Mouse (Mus musculus) thymus, adult 2 months (tissue): Measurements from ENCODE around the gene Gmfg. TPM values are rescaled to one million over a fixed set of nuclear protein-coding genes. Genes with fewer than 3 reads are reported as not detected.

Experiments
- DNase-seq: peaks from one replicate; pipeline ENCODE4 v3.0.0; 2021
- H3K27ac ChIP-seq: fragments of 200-500 bp; 2 replicates; pipeline ENCODE4 v1.5.1; 2012; ENCODE audit warnings: low read length, control low read depth; ENCODE audit not compliant: control insufficient read depth, insufficient read depth
- H3K27me3 ChIP-seq: fragments of 200-500 bp; 2 replicates; pipeline ENCODE4 v1.6.1; 2012; ENCODE audit warnings: mild to moderate bottlenecking, low read length, moderate library complexity, mixed read lengths; ENCODE audit not compliant: control insufficient read depth, insufficient read depth
- H3K36me3 ChIP-seq: fragments of 200-500 bp; 2 replicates; pipeline ENCODE4 v1.6.1; 2012; ENCODE audit warnings: mild to moderate bottlenecking, low read length, moderate library complexity; ENCODE audit not compliant: control insufficient read depth, insufficient read depth
- H3K4me1 ChIP-seq: fragments of 200-500 bp; replicated peaks from 2 replicates; pipeline ENCODE4 v1.6.1; 2012; ENCODE audit warnings: low read length; ENCODE audit not compliant: control insufficient read depth, insufficient read depth
- H3K4me3 ChIP-seq: fragments of 200-500 bp; 2 replicates; pipeline ENCODE4 v1.5.1; 2012; ENCODE audit warnings: mild to moderate bottlenecking, low read length, control low read depth, moderate library complexity; ENCODE audit not compliant: control insufficient read depth, insufficient read depth
- CTCF ChIP-seq: fragments of 200-500 bp; IDR thresholded peaks from 2 replicates; pipeline ENCODE4 v1.5.1; 2012; ENCODE audit warnings: mild to moderate bottlenecking, control low read depth, low read length, moderate library complexity, borderline replicate concordance; ENCODE audit not compliant: control insufficient read depth, poor library complexity, insufficient read depth; ENCODE audit errors: extremely low read depth
- POLR2A ChIP-seq: fragments of 200-500 bp; IDR thresholded peaks from 2 replicates; pipeline ENCODE4 v1.6.1; 2012; ENCODE audit warnings: mild to moderate bottlenecking, low read length, control low read depth, moderate library complexity; ENCODE audit not compliant: control insufficient read depth, poor library complexity, insufficient read depth; ENCODE audit errors: extremely low read depth
- WGBS: fragments of 180-500 bp; shearing (Covaris S2); methylation state at CpG from one replicate; pipeline ENCODE4 v1.1.7; 2018; 5-methylcytosine and 5-hydroxymethylcytosine counted together
- polyA plus RNA-seq: library from polyadenylated mRNA; depleted of rRNA; stranded (reverse); fragments of >200 nt; gene quantifications from 2 replicates; pipeline ENCODE4 v1.2.3, GENCODE M21; 2012

The Gmfg gene
- polyA plus RNA-seq, 1 experiment: 194 TPM

- H3K4me3 ChIP-seq: no peak overlapping the region
- DNase-seq: no peak
Measured at GRCm38 (mm10) chr7:28478854-28479253, 41.6 kb downstream of the Gmfg start.

DNA sequence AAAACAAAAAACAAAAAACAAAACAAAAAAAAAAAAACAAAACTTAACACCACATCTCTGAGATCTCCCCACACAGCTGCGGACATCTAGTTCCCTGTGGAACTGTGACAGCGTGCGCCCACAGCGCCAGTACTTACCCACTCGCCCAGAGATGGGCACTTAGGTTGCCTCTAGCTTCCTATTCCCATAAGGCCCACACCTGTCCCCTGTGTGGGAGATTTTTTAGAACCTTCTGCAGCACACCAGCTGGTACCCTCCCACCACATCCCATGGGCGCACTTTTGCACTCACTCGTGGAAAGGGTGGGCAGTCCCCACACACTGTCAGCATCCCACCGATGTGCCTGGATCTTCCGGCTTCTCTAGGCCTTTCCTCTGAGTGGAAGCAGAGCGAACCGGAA is 45.6 kb downstream of the Gmfg start:
- H3K27me3 ChIP-seq: no peaks in the 10 kb centered on the region; the same call in 1 of the 2 replicates
- H3K36me3 ChIP-seq: no peaks in the 10 kb centered on the region
- DNase-seq: no peak
- no peaks in the 10 kb centered on the region for H3K4me1 ChIP-seq
- H3K27ac ChIP-seq: no peak overlapping the region
- WGBS: 85% methylated on average over 11 of the region's 11 CpGs
- no peak overlapping the region for H3K4me3 ChIP-seq
- TF ChIP-seq CTCF (no peak), POLR2A (no peak)

More at GRCm38 (mm10) chr7:28478854-28479253, 41.6 kb downstream of the Gmfg start:
- TF ChIP-seq POLR2A (no peak), CTCF (no peak)
- no peak overlapping the region for H3K27ac ChIP-seq
- H3K4me1 ChIP-seq: no peaks in the 10 kb centered on the region
- WGBS: 14% methylated on average over 8 of the region's 8 CpGs
- no peaks in the 10 kb centered on the region for H3K36me3 ChIP-seq
- no peaks in the 10 kb centered on the region for H3K27me3 ChIP-seq

- Histone ChIP-seq H3K4me1 (no peaks in the 10 kb centered on the region), H3K4me3 (no peak overlapping the region), H3K27me3 (no peaks in the 10 kb centered on the region; the same call in 1 of the 2 replicates), H3K36me3 (no peaks in the 10 kb centered on the region), H3K27ac (no peak overlapping the region)
- TF ChIP-seq CTCF: no peak
- no peak for TF ChIP-seq POLR2A
- WGBS: 75% methylated on average over 4 of the region's 4 CpGs
- DNase-seq: no peak
Measured at GRCm38 (mm10) chr7:28484192-28484591, 46.9 kb downstream of the Gmfg start.

- Histone ChIP-seq H3K27me3 (no peaks in the 10 kb centered on the region; the same call in 1 of the 2 replicates), H3K4me1 (peaks cover 3% of the 10 kb centered on the region; the same call in 1 of the 2 replicates), H3K4me3 (no peak overlapping the region), H3K36me3 (no peaks in the 10 kb centered on the region), H3K27ac (no peak overlapping the region)
- TF ChIP-seq POLR2A (no peak), CTCF (no peak)
- no peak for DNase-seq
- whole genome bisulfite sequencing: 13% methylated on average over 16 of the region's 16 CpGs
Measured at GRCm38 (mm10) chr7:28488030-28488491, 50.8 kb downstream of the Gmfg start.

GRCm38 (mm10) chr7:28490410-28490809 is 53.2 kb downstream of the Gmfg start:
- no peaks in the 10 kb centered on the region; the same call in 1 of the 2 replicates for H3K27me3 ChIP-seq
- 9% methylated on average over 10 of the region's 10 CpGs for WGBS
- TF ChIP-seq POLR2A (no peak), CTCF (peak; percentile 37; the same call in 1 of the 2 replicates)

GRCm38 (mm10) chr7:28490903-28491302 is 53.7 kb downstream of the Gmfg start:
- Histone ChIP-seq H3K36me3 (no peaks in the 10 kb centered on the region), H3K4me3 (no peak overlapping the region), H3K27ac (no peak overlapping the region), H3K4me1 (peaks cover 3% of the 10 kb centered on the region; the same call in 1 of the 2 replicates), H3K27me3 (no peaks in the 10 kb centered on the region; the same call in 1 of the 2 replicates)
- no peak for TF ChIP-seq POLR2A
- TF ChIP-seq CTCF: no peak
- DNase-seq: no peak
- 41% methylated on average over 14 of the region's 14 CpGs for WGBS

More at GRCm38 (mm10) chr7:28490410-28490809, 53.2 kb downstream of the Gmfg start:
- DNase-seq: peak; percentile 56
- H3K36me3 ChIP-seq: no peaks in the 10 kb centered on the region
- H3K4me1 ChIP-seq: peaks cover 3% of the 10 kb centered on the region; the same call in 1 of the 2 replicates
- H3K4me3 ChIP-seq: no peak overlapping the region
- no peak overlapping the region for H3K27ac ChIP-seq
